Mouse (Mus musculus): ENCODE measurements around the gene Rnase9.

GRCm38 (mm10) chr14:51090077-51090781, 48.6 kb upstream of the Rnase9 start:
- no peak for TF ChIP-seq CTCF (IDR thresholded peaks at IDR 0.05; ENCODE audit: extremely low read depth, insufficient read depth, low read length)
- no peak for TF ChIP-seq POLR2A (IDR thresholded peaks at IDR 0.05; ENCODE audit: extremely low read depth, insufficient read depth, low read length)
